Mouse (Mus musculus): ENCODE data around the gene Olfr92. TPM values are rescaled to one million over a fixed set of nuclear protein-coding genes. Genes with fewer than 3 reads are reported as not detected.

Olfr92 gene
- polyA plus RNA-seq, 1 experiment from 2014 or later = not detected

DNA sequence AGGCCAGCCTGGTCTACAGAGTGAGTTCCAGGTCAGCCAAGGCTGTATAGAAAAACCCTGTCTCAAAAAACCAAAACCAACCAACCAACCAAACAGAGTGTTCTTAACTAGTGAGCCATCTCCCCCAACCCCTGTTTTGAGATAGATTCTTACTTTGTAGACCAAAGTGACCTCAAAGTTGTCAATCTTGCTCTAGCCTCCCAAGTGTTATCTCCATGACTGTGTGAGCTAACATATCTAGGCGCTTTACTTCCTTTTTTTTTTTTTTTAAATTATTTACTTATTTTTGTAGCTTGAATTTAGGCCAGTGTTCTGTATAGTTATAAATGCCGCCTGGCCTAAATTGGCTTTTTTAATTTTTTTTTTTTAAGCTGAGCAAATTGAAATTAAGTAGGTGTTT lies 53.9 kb downstream of the Olfr92 start:
- no peak overlapping the region for H3K4me2 ChIP-seq (replicated peaks; ENCODE audit: low read depth)
- no peak for TF ChIP-seq CTCF (IDR thresholded peaks at IDR 0.05; ENCODE audit: low read depth)
- H3K9me3 ChIP-seq (ENCODE audit: control insufficient read depth) = no peaks in the 10 kb centered on the region
- peaks cover 60% of the 10 kb centered on the region for H3K36me3 ChIP-seq (ENCODE audit: control insufficient read depth, insufficient read depth)
- H3K4me3 ChIP-seq (ENCODE audit: low read depth, low read length) = no peak overlapping the region
- no peaks in the 10 kb centered on the region for H3K27me3 ChIP-seq (replicated peaks; ENCODE audit: control insufficient read depth, insufficient read depth, low read length)
- no peak overlapping the region for H3K9ac ChIP-seq (ENCODE audit: low read depth, low read length)
- no peak overlapping the region for H3K27ac ChIP-seq (ENCODE audit: low read depth, low read length)
- 88% methylated on average over 2 of the region's 2 CpGs for WGBS
- no peak for ATAC-seq
- no peaks in the 10 kb centered on the region for H3K4me1 ChIP-seq (replicated peaks; ENCODE audit: control insufficient read depth, insufficient read depth, low read length)

GRCm38 (mm10) chr17:37063686-37064495 lies 56.0 kb downstream of the Olfr92 start:
- no peaks in the 10 kb centered on the region for H3K27me3 ChIP-seq (replicated peaks; ENCODE audit: control insufficient read depth, insufficient read depth, low read length)
- no peak overlapping the region for H3K4me3 ChIP-seq (ENCODE audit: low read depth, low read length)
- no peak for TF ChIP-seq CTCF (IDR thresholded peaks at IDR 0.05; ENCODE audit: low read depth)
- H3K9me3 ChIP-seq (ENCODE audit: control insufficient read depth) = no peaks in the 10 kb centered on the region
- no peak overlapping the region for H3K4me2 ChIP-seq (replicated peaks; ENCODE audit: low read depth)
- WGBS = 82% methylated on average over 11 of the region's 11 CpGs
- no peak for ATAC-seq
- H3K27ac ChIP-seq (ENCODE audit: low read depth, low read length) = no peak overlapping the region
- no peak overlapping the region for H3K9ac ChIP-seq (ENCODE audit: low read depth, low read length)
- H3K4me1 ChIP-seq (replicated peaks; ENCODE audit: control insufficient read depth, insufficient read depth, low read length) = no peaks in the 10 kb centered on the region
- H3K36me3 ChIP-seq (ENCODE audit: control insufficient read depth, insufficient read depth) = peaks cover 57% of the 10 kb centered on the region

- H3K4me3 ChIP-seq (ENCODE audit: low read depth, low read length) = no peak overlapping the region
- peaks cover 52% of the 10 kb centered on the region for H3K36me3 ChIP-seq (ENCODE audit: control insufficient read depth, insufficient read depth)
- H3K27ac ChIP-seq (ENCODE audit: low read depth, low read length) = no peak overlapping the region; the same call in 1 of the 2 replicates
- H3K27me3 ChIP-seq (replicated peaks; ENCODE audit: control insufficient read depth, insufficient read depth, low read length) = no peaks in the 10 kb centered on the region
- no peak overlapping the region for H3K4me2 ChIP-seq (replicated peaks; ENCODE audit: low read depth)
- H3K9me3 ChIP-seq (ENCODE audit: control insufficient read depth) = no peaks in the 10 kb centered on the region
- WGBS = 75% methylated on average over 10 of the region's 10 CpGs
- no peak overlapping the region for H3K9ac ChIP-seq (ENCODE audit: low read depth, low read length)
- no peak for ATAC-seq
- no peaks in the 10 kb centered on the region for H3K4me1 ChIP-seq (replicated peaks; ENCODE audit: control insufficient read depth, insufficient read depth, low read length)
- TF ChIP-seq CTCF (IDR thresholded peaks at IDR 0.05; ENCODE audit: low read depth) = no peak
Observed at GRCm38 (mm10) chr17:37063063-37063462, 56.8 kb downstream of the Olfr92 start.

GRCm38 (mm10) chr17:37062101-37062641 lies 57.7 kb downstream of the Olfr92 start:
- no peaks in the 10 kb centered on the region for H3K9me3 ChIP-seq (ENCODE audit: control insufficient read depth)
- WGBS = 80% methylated on average over 10 of the region's 10 CpGs
- H3K27ac ChIP-seq (ENCODE audit: low read depth, low read length) = no peak overlapping the region
- H3K4me2 ChIP-seq (replicated peaks; ENCODE audit: low read depth) = no peak overlapping the region
- no peaks in the 10 kb centered on the region for H3K27me3 ChIP-seq (replicated peaks; ENCODE audit: control insufficient read depth, insufficient read depth, low read length)
- ATAC-seq = no peak
- peaks cover 46% of the 10 kb centered on the region; the same call in 1 of the 2 replicates for H3K36me3 ChIP-seq (ENCODE audit: control insufficient read depth, insufficient read depth)
- H3K4me1 ChIP-seq (replicated peaks; ENCODE audit: control insufficient read depth, insufficient read depth, low read length) = no peaks in the 10 kb centered on the region
- H3K4me3 ChIP-seq (ENCODE audit: low read depth, low read length) = no peak overlapping the region
- no peak overlapping the region for H3K9ac ChIP-seq (ENCODE audit: low read depth, low read length)
- no peak for TF ChIP-seq CTCF (IDR thresholded peaks at IDR 0.05; ENCODE audit: low read depth)

DNA sequence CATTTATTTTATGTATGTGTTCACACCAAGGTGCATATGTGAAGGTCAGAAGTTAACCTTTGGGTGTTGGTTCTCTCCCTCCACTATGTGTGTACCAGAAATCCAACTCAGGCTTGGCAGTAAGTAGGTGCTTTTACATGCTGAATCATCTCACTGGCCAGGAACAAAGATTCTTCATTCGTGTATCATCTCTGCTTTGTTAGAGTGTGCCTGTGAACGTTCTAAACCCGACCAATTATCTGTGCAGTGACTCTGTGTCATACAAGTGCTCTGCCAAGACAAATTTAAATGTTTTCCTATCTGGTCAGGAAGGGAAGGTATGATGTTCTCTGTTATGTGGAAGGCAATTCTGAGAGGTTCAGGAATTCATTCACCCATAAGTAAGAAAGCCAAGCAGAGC lies 58.5 kb downstream of the Olfr92 start:
- no peaks in the 10 kb centered on the region for H3K9me3 ChIP-seq (ENCODE audit: control insufficient read depth)
- no peak overlapping the region for H3K27ac ChIP-seq (ENCODE audit: low read depth, low read length)
- no peak overlapping the region for H3K9ac ChIP-seq (ENCODE audit: low read depth, low read length)
- no peak overlapping the region for H3K4me2 ChIP-seq (replicated peaks; ENCODE audit: low read depth)
- H3K4me3 ChIP-seq (ENCODE audit: low read depth, low read length) = no peak overlapping the region
- no peaks in the 10 kb centered on the region for H3K27me3 ChIP-seq (replicated peaks; ENCODE audit: control insufficient read depth, insufficient read depth, low read length)
- ATAC-seq = no peak
- H3K36me3 ChIP-seq (ENCODE audit: control insufficient read depth, insufficient read depth) = peaks cover 48% of the 10 kb centered on the region; the same call in 1 of the 2 replicates
- no peaks in the 10 kb centered on the region for H3K4me1 ChIP-seq (replicated peaks; ENCODE audit: control insufficient read depth, insufficient read depth, low read length)
- no peak for TF ChIP-seq CTCF (IDR thresholded peaks at IDR 0.05; ENCODE audit: low read depth)
- WGBS = 87% methylated on average over 3 of the region's 3 CpGs

Other genes starting within 250 kb of the Olfr92 start
- gene Trim40, start 230.0 kb downstream of the Olfr92 start, polyA plus RNA-seq (2015; fragmentation: Nextera tagmentation; extraction: Ambion mirVana) = 6.8 TPM in 2 replicates
- 53.7 and 56.2 TPM in 2 replicates for gene Trim31, start 222.0 kb downstream of the Olfr92 start, polyA plus RNA-seq (2015; fragmentation: Nextera tagmentation; extraction: Ambion mirVana)
- gene Rnf39, start 177.2 kb downstream of the Olfr92 start, polyA plus RNA-seq (2015; fragmentation: Nextera tagmentation; extraction: Ambion mirVana) = 1.7 and 2.2 TPM in 2 replicates
- 91.6 and 96.1 TPM in 2 replicates for gene Ppp1r11, start 168.3 kb downstream of the Olfr92 start, polyA plus RNA-seq (2015; fragmentation: Nextera tagmentation; extraction: Ambion mirVana)
- gene Znrd1, start 161.5 kb downstream of the Olfr92 start, polyA plus RNA-seq (2015; fragmentation: Nextera tagmentation; extraction: Ambion mirVana) = 59.1 and 60.1 TPM in 2 replicates
- gene Znrd1as, start 161.5 kb downstream of the Olfr92 start, polyA plus RNA-seq (2015; fragmentation: Nextera tagmentation; extraction: Ambion mirVana) = 5.6 and 6.4 TPM in 2 replicates
- not detected in 2 replicates for gene 2410137M14Rik, start 138.9 kb downstream of the Olfr92 start, polyA plus RNA-seq (2015; fragmentation: Nextera tagmentation; extraction: Ambion mirVana)
- gene H2-M5, start 130.6 kb downstream of the Olfr92 start, polyA plus RNA-seq (2015; fragmentation: Nextera tagmentation; extraction: Ambion mirVana) = 0.05 TPM in 1 of 2 replicates, not detected in the other
- 8.6 and 9.0 TPM in 2 replicates for gene Zfp57, start 118.9 kb downstream of the Olfr92 start, polyA plus RNA-seq (2015; fragmentation: Nextera tagmentation; extraction: Ambion mirVana)
- gene Mog, start 96.7 kb downstream of the Olfr92 start, polyA plus RNA-seq (2015; fragmentation: Nextera tagmentation; extraction: Ambion mirVana) = not detected in 2 replicates
- 4.1 and 4.4 TPM in 2 replicates for gene Gabbr1, start 74.1 kb downstream of the Olfr92 start, polyA plus RNA-seq (2015; fragmentation: Nextera tagmentation; extraction: Ambion mirVana)
- not detected in 2 replicates for gene Olfr90, start 31.6 kb downstream of the Olfr92 start, polyA plus RNA-seq (2015; fragmentation: Nextera tagmentation; extraction: Ambion mirVana)
- gene Olfr91, start 21.8 kb downstream of the Olfr92 start, polyA plus RNA-seq (2015; fragmentation: Nextera tagmentation; extraction: Ambion mirVana) = not detected in 2 replicates
- gene Olfr93, start 41.4 kb upstream of the Olfr92 start, polyA plus RNA-seq (2015; fragmentation: Nextera tagmentation; extraction: Ambion mirVana) = not detected in 2 replicates
- 5.2 and 5.3 TPM in 2 replicates for gene Ubd, start 73.8 kb upstream of the Olfr92 start, polyA plus RNA-seq (2015; fragmentation: Nextera tagmentation; extraction: Ambion mirVana)
- gene Olfr94, start 80.9 kb upstream of the Olfr92 start, polyA plus RNA-seq (2015; fragmentation: Nextera tagmentation; extraction: Ambion mirVana) = not detected in 2 replicates
- not detected in 2 replicates for gene Olfr95, start 93.0 kb upstream of the Olfr92 start, polyA plus RNA-seq (2015; fragmentation: Nextera tagmentation; extraction: Ambion mirVana)
- gene Olfr96, start 100.1 kb upstream of the Olfr92 start, polyA plus RNA-seq (2015; fragmentation: Nextera tagmentation; extraction: Ambion mirVana) = not detected in 2 replicates
- not detected in 2 replicates for gene Olfr97, start 117.2 kb upstream of the Olfr92 start, polyA plus RNA-seq (2015; fragmentation: Nextera tagmentation; extraction: Ambion mirVana)
- not detected in 2 replicates for gene Olfr98, start 143.7 kb upstream of the Olfr92 start, polyA plus RNA-seq (2015; fragmentation: Nextera tagmentation; extraction: Ambion mirVana)
- 2.9 and 3.4 TPM in 2 replicates for gene H2-M3, start 150.1 kb upstream of the Olfr92 start, polyA plus RNA-seq (2015; fragmentation: Nextera tagmentation; extraction: Ambion mirVana)
- gene Olfr99, start 163.4 kb upstream of the Olfr92 start, polyA plus RNA-seq (2015; fragmentation: Nextera tagmentation; extraction: Ambion mirVana) = 0.13 TPM in 1 of 2 replicates, not detected in the other
- gene Olfr101, start 184.2 kb upstream of the Olfr92 start, polyA plus RNA-seq (2015; fragmentation: Nextera tagmentation; extraction: Ambion mirVana) = not detected in 2 replicates
- gene Olfr102, start 197.0 kb upstream of the Olfr92 start, polyA plus RNA-seq (2015; fragmentation: Nextera tagmentation; extraction: Ambion mirVana) = not detected in 2 replicates
- gene Olfr103, start 219.6 kb upstream of the Olfr92 start, polyA plus RNA-seq (2015; fragmentation: Nextera tagmentation; extraction: Ambion mirVana) = not detected in 2 replicates
- gene Olfr104-ps, start 239.5 kb upstream of the Olfr92 start, polyA plus RNA-seq (2015; fragmentation: Nextera tagmentation; extraction: Ambion mirVana) = not detected in 2 replicates

All from intestine, postnatal 0 days (tissue).